Mouse (Mus musculus): Measurements from ENCODE around the gene Gucy2c. TPM values are rescaled to one million over a fixed set of nuclear protein-coding genes. Genes with fewer than 3 reads are reported as not detected.

The Gucy2c gene
- polyA plus RNA-seq, 1 experiment from 2014 or later: 0.07 TPM

DNA sequence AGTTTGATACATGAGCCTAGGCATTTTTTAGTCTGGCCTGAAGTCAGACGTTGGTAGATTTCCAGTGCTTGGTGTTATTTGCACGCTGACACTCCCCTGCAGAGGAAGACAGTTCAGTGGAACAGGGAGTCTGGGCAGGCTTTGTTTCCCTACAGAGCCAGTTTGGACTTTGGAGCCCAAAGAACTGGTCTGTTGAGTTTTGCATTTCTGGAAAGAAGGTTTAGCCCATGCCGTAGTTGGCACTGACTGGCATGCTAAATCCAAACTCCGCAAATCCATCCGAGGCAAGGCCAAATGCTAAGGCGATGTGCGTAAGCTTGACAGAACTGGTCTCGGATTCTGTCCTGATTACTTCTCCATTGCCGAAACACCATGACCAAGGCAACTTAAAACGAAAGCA, 29.6 kb upstream of the Gucy2c start:
- 79% methylated on average over 10 of the region's 10 CpGs for WGBS (ENCODE audit: insufficient replicate concordance)
- H3K36me3 ChIP-seq: peaks cover 66% of the 10 kb centered on the region

DNA sequence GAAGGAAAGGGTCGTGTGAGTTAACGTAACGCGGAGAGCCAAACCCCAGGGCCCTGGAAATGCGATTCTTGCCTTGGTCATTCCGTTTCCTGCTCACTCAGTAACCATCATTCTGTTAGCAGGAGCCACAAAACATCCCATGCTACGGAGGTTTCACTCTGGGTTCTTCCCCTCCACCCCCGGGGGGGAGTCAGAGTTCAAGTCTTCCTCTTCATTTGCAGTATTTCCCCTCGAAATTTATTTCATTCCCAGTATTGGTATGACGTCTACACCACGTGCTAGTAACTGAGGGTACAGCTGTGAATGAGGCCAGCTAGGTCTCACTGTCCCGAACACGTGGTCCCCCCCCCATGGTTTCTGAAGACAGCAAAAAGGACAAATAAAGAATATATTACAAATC, 28.1 kb upstream of the Gucy2c start:
- ATAC-seq: no peak
- peaks cover 52% of the 10 kb centered on the region for H3K36me3 ChIP-seq
- H3K4me3 ChIP-seq: peak overlapping the region; percentile 95
- H3K4me1 ChIP-seq: peaks cover 55% of the 10 kb centered on the region
- no peaks in the 10 kb centered on the region for H3K27me3 ChIP-seq (replicated peaks)
- H3K9ac ChIP-seq: peak overlapping the region; percentile 95
- WGBS (ENCODE audit: insufficient replicate concordance): 34% methylated on average over 13 of the region's 13 CpGs
- H3K4me2 ChIP-seq: peak overlapping the region; percentile 85
- H3K9me3 ChIP-seq (replicated peaks): no peaks in the 10 kb centered on the region
- 0 out of 2 replicates have a peak overlapping the region, but pooled peaks have one; percentile 23 for H3K27ac ChIP-seq

More for the DNA sequence above, 29.6 kb upstream of the Gucy2c start:
- Histone ChIP-seq H3K27me3 (replicated peaks) (no peaks in the 10 kb centered on the region), H3K9ac (no peak overlapping the region), H3K4me3 (no peak overlapping the region), H3K27ac (peak overlapping the region; percentile 36; the same call in 1 of the 2 replicates), H3K9me3 (replicated peaks) (no peaks in the 10 kb centered on the region), H3K4me2 (no peak overlapping the region), H3K4me1 (peaks cover 40% of the 10 kb centered on the region)
- no peak for ATAC-seq

DNA sequence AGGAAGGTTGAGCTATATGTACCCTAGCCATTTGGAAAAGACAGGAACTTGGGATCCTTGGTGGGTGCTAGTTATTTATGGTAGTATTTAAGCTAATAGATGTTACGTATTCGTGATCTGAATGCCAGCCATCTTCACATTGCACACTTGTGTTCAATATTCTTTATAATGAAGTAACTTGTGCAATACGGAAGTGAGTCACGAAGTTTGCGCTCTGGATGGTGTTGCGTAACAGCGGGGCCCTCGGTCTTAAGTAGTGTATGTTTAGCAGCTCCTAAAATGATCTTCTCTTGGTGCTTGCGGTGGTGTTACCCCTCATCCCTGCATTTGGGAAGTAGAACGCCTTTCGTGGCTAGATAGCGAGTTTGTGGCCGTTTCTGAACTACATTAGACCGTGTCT, 27.5 kb upstream of the Gucy2c start:
- peaks cover 46% of the 10 kb centered on the region for H3K36me3 ChIP-seq
- WGBS (ENCODE audit: insufficient replicate concordance): 3% methylated on average over 14 of the region's 14 CpGs
- H3K4me1 ChIP-seq: peaks cover 55% of the 10 kb centered on the region
- peak overlapping the region; percentile 95 for H3K9ac ChIP-seq
- H3K4me3 ChIP-seq: peak overlapping the region; percentile 95
- peak overlapping the region; percentile 100 for H3K27ac ChIP-seq
- no peaks in the 10 kb centered on the region for H3K9me3 ChIP-seq (replicated peaks)
- no peaks in the 10 kb centered on the region for H3K27me3 ChIP-seq (replicated peaks)
- ATAC-seq: no peak
- H3K4me2 ChIP-seq: peak overlapping the region; percentile 85

DNA sequence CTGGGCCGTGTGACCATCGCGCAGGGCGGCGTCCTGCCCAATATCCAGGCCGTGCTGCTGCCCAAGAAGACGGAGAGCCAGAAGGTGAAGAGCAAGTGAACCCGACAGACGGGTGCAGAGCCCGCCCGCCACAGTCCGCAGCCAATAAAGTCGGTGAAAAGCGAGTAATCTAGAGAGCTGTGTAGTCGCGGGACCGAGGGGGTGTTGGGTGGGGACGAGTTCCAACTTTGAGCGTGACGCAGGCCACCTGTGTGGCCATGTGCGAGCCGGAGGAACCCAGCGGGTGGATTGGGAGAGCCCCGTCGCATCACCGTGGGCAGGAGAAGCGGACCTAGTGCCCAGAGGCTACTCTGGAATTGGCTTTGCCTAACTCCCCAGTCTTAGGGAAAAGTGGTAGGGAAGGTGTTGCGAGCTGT, 27.1 kb upstream of the Gucy2c start:
- peak; percentile 19 for ATAC-seq
- Histone ChIP-seq H3K9ac (peak overlapping the region; percentile 95), H3K4me3 (peak overlapping the region; percentile 95), H3K9me3 (replicated peaks) (no peaks in the 10 kb centered on the region), H3K27me3 (replicated peaks) (no peaks in the 10 kb centered on the region), H3K36me3 (peaks cover 41% of the 10 kb centered on the region), H3K27ac (peak overlapping the region; percentile 100), H3K4me2 (peak overlapping the region; percentile 85), H3K4me1 (peaks cover 55% of the 10 kb centered on the region)
- WGBS (ENCODE audit: insufficient replicate concordance): under 1% methylated on average over 28 of the region's 28 CpGs

DNA sequence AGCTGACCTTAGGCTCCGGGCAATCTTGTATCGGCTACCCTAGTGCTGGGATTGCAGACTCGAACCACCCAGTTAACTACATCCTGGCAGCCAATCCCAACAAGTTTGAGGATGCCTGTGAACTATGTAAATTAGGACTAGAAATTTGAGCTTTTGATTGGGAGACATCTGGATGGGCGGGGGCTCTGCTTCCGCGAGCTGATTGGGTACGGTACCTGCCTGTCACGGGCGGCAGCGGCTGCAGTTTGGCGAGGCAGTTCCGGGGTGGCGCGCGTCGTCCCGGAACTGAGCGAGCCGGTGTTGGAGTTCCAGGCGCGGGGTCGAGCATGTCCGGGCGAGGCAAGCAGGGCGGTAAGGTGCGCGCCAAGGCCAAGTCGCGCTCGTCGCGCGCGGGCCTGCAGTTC, 26.5 kb upstream of the Gucy2c start, which contains the start of gene H2afj:
Gene H2afj, plus strand, starts transcription at position 231 of the 404 bp plus-strand sequence.
- ATAC-seq: peak; percentile 78
- Histone ChIP-seq H3K27ac (peak within 1 kb of the TSS; percentile 100), H3K4me1 (peaks cover 60% of the 10 kb centered on the region), H3K36me3 (peaks cover 35% of the 10 kb centered on the region), H3K9me3 (replicated peaks) (no peaks in the 10 kb centered on the region), H3K4me2 (peak within 1 kb of the TSS; percentile 85), H3K9ac (peak within 1 kb of the TSS; percentile 95), H3K4me3 (peak within 1 kb of the TSS; percentile 95), H3K27me3 (replicated peaks) (no peaks in the 10 kb centered on the region)
- under 1% methylated on average over 34 of the region's 34 CpGs for WGBS (ENCODE audit: insufficient replicate concordance)

DNA sequence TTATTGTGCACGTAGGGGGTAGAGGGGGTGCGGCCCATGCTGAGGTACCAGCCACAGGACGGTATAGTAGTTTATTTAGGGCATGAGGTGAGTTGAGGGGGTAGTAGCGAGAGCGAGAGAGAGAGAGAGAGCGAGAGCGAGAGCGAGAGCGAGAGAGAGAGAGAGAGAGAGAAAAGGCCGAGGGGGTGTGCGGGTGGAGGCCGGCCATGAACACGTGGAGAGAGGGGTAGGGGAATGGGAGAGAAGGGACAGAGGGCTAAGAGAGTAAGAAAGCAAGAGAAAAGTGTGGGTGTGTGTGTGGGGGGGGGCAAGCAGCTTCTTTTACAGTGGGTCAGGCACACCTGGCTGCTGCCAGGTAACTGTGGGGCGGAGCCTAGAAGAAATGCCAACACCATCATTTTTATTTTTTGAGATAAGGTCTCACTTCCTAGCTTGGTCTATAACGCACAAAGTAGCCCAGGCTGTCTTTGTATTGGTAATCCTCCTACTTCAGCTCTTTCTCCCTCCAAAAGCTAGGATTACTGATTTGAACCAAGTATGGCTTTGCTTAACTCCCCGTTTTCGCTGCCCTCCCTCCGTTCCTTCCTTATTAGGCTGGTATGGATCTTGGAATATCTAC, 25.9 kb upstream of the Gucy2c start:
- Histone ChIP-seq H3K9me3 (replicated peaks) (no peaks in the 10 kb centered on the region), H3K4me3 (peak overlapping the region; percentile 95), H3K4me2 (peak overlapping the region; percentile 85), H3K4me1 (peaks cover 64% of the 10 kb centered on the region), H3K27me3 (replicated peaks) (no peaks in the 10 kb centered on the region), H3K36me3 (peaks cover 30% of the 10 kb centered on the region), H3K27ac (peak overlapping the region; percentile 100), H3K9ac (peak overlapping the region; percentile 72)
- no peak for ATAC-seq
- 29% methylated on average over 18 of the region's 18 CpGs for WGBS (ENCODE audit: insufficient replicate concordance)

DNA sequence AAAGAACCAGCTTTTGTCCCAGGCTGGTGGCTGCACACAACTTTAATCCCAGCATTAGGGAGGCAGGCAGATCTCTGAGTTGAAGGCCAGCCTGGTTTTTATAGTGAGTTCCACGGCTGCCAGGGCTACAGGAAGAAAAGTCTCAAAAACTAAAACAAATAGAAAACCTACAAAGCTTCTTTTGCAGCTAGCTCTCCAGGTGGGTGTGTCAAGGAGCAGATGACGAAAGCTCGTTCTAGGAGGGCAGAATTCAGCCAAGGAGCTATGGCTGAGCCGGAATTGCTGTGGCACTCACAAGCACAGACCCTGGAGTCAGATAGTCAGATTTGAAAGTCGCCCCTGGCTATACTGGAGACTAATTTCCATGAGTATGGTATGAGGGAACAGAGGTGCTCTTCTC, 25.3 kb upstream of the Gucy2c start:
- Histone ChIP-seq H3K27ac (peak overlapping the region; percentile 100), H3K9ac (peak overlapping the region; percentile 72), H3K9me3 (replicated peaks) (no peaks in the 10 kb centered on the region), H3K4me3 (peak overlapping the region; percentile 95), H3K4me1 (peaks cover 67% of the 10 kb centered on the region), H3K36me3 (peaks cover 23% of the 10 kb centered on the region), H3K27me3 (replicated peaks) (no peaks in the 10 kb centered on the region), H3K4me2 (peak overlapping the region; percentile 85)
- 57% methylated on average over 5 of the region's 5 CpGs for WGBS (ENCODE audit: insufficient replicate concordance)
- no peak for ATAC-seq

DNA sequence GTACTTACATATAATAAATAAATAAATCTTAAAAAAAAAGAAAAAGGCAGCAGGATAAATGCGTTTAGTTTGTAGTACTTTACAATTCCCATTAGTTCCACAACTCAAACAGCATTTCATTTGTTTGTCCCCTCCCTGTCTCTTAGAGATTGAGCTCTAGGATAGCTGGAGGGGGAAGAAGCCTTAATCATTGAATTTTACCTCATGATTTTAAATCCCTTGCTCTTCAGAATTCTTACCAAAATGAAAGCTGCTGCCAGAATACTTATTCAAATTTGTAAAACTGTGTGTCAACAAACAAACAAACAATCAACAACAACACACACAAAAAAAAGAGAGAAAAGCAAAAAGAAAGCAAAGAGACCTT, 23.8 kb upstream of the Gucy2c start:
- no peaks in the 10 kb centered on the region for H3K27me3 ChIP-seq (replicated peaks)
- H3K36me3 ChIP-seq: peaks cover 9% of the 10 kb centered on the region
- H3K9ac ChIP-seq: peak overlapping the region; percentile 91
- ATAC-seq: no peak
- H3K4me1 ChIP-seq: peaks cover 68% of the 10 kb centered on the region
- 71% methylated on average over 1 of the region's 1 CpGs for WGBS (ENCODE audit: insufficient replicate concordance)
- H3K4me2 ChIP-seq: peak overlapping the region; percentile 79
- H3K9me3 ChIP-seq (replicated peaks): no peaks in the 10 kb centered on the region
- peak overlapping the region; percentile 67 for H3K4me3 ChIP-seq
- H3K27ac ChIP-seq: peak overlapping the region; percentile 100

DNA sequence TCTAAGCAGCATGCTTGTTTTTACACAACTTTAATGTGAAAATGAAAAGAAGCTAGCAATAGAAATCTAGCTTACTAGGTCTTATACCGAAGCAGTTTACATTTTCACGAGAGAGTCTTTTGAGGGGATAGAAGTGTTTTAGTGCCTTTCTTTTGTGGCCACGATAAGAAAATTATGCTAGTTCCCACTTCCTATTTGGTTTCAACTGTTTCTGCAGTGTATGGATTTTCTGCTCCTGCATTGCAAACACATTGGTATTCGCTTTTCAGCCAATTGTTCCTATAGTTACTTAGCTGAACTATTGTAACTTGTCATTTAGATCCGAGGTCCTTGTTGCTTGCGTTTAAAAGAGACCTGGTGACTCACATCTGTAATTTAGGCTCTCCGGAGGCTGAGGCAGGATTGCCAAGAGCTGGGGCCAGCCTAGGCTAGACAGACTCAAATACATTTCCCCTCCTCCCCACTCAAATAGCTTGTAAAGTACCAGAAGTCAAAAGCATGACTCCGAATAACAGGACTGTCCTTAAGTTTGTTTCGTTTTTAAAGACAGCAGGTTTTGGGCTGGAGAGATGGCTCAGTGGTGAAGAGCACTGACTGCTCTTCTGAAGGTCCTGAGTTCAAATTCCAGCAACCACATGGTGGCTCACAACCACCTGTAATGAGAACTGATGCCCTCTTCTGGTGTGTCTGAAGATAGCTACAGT, 23.3 kb upstream of the Gucy2c start:
- peak overlapping the region; percentile 79 for H3K4me2 ChIP-seq
- peak overlapping the region; percentile 91 for H3K9ac ChIP-seq
- peaks cover 3% of the 10 kb centered on the region for H3K36me3 ChIP-seq
- peak overlapping the region; percentile 100 for H3K27ac ChIP-seq
- ATAC-seq: no peak
- H3K27me3 ChIP-seq (replicated peaks): no peaks in the 10 kb centered on the region
- 13% methylated on average over 9 of the region's 9 CpGs for WGBS (ENCODE audit: insufficient replicate concordance)
- H3K4me1 ChIP-seq: peaks cover 65% of the 10 kb centered on the region
- H3K4me3 ChIP-seq: peak overlapping the region; percentile 67
- no peaks in the 10 kb centered on the region for H3K9me3 ChIP-seq (replicated peaks)

DNA sequence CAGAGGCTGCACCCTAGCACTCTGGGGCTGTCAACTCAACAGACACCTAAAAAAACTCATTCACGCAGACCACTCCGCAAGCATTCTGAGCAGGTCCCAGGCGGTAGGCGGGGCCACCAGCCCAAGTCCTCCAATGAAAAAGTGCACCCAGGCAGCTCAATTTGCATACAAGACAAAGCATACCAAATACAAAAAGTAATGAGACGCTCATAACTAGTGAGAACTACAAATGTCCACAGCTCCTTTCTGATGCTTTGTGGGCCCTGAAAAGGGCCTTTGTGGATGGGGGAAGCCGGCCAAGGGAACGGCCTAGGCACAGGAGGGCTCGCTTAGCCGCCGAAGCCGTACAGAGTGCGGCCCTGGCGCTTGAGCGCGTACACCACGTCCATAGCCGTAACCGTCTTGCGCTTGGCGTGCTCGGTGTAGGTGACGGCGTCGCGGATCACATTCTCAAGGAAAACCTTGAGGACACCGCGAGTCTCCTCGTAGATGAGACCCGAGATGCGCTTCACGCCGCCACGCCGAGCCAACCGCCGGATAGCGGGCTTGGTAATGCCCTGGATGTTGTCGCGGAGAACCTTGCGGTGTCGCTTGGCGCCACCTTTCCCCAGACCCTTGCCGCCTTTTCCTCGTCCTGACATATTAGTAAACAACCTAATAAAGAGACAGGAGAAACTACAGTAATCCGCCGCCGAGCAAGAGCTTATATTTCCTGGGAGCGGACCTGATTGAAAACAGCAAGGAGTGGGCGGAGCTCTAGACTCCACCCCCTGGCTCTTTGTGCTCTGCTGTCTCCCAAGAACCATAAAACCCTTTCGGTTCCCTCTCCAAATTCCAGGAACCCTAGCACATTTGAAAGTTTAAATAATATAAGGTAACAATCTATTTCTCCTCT, 22.4 kb upstream of the Gucy2c start, which contains the start of gene Hist4h4:
Gene Hist4h4, minus strand, starts transcription at position 677 of the 895 bp plus-strand sequence.
- H3K4me2 ChIP-seq: peak within 1 kb of the TSS; percentile 79
- peak within 1 kb of the TSS; percentile 67 for H3K4me3 ChIP-seq
- WGBS (ENCODE audit: insufficient replicate concordance): under 1% methylated on average over 50 of the region's 50 CpGs
- peak within 1 kb of the TSS; percentile 100 for H3K27ac ChIP-seq
- no peaks in the 10 kb centered on the region for H3K9me3 ChIP-seq (replicated peaks)
- H3K9ac ChIP-seq: peak within 1 kb of the TSS; percentile 91
- H3K27me3 ChIP-seq (replicated peaks): no peaks in the 10 kb centered on the region
- no peaks in the 10 kb centered on the region for H3K36me3 ChIP-seq
- H3K4me1 ChIP-seq: peaks cover 63% of the 10 kb centered on the region
- peak; percentile 77 for ATAC-seq

DNA sequence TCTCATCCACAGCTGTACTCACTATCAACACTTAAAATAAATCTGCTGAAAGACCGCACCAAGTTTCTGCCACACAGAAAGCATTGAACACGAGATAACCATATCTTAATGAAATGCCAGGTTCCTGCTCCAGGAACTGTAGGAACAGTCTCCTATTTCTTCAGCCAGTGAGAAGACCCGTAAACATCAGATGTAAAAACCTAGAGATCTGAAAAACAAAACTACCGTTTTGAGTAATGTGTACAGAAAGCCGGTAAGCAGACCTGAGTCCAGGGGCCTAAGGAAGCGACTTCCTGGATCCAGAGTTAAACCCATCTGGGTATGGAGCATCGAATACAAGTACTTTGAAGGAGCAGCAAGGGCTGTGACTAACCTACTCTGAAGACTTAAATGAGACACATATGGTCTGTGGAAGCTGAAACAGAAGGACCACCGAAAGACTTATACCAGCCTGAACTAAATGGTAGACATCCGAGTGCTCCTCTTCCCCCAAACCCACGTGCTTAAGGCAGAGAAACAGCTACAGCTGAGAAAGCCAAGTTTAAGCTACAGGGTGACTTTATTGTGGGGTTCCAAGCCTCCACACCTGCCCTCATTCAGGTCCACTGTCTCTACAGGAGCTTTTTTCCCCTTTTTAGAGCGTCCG, 21.7 kb upstream of the Gucy2c start:
- Histone ChIP-seq H3K4me2 (peak overlapping the region; percentile 79), H3K4me1 (peaks cover 71% of the 10 kb centered on the region), H3K9me3 (replicated peaks) (no peaks in the 10 kb centered on the region), H3K9ac (peak overlapping the region; percentile 91), H3K4me3 (peak overlapping the region; percentile 67), H3K27me3 (replicated peaks) (no peaks in the 10 kb centered on the region), H3K27ac (peak overlapping the region; percentile 100), H3K36me3 (no peaks in the 10 kb centered on the region)
- peak; percentile 0; the same call in 1 of the 2 replicates for ATAC-seq
- WGBS (ENCODE audit: insufficient replicate concordance): 5% methylated on average over 12 of the region's 12 CpGs
